Mouse (Mus musculus) fibroblast of lung, adult 2 months (primary cell): ENCODE data around the gene Dlst.
A peak's percentile ranks its signal among the peaks of the same experiment; 100 is the strongest.

Experiments used
- DNase-seq: peaks from one replicate; pipeline ENCODE4 v3.0.0-alpha.2; 2011; ENCODE audit warnings: low read depth

Gene Dlst

DNA sequence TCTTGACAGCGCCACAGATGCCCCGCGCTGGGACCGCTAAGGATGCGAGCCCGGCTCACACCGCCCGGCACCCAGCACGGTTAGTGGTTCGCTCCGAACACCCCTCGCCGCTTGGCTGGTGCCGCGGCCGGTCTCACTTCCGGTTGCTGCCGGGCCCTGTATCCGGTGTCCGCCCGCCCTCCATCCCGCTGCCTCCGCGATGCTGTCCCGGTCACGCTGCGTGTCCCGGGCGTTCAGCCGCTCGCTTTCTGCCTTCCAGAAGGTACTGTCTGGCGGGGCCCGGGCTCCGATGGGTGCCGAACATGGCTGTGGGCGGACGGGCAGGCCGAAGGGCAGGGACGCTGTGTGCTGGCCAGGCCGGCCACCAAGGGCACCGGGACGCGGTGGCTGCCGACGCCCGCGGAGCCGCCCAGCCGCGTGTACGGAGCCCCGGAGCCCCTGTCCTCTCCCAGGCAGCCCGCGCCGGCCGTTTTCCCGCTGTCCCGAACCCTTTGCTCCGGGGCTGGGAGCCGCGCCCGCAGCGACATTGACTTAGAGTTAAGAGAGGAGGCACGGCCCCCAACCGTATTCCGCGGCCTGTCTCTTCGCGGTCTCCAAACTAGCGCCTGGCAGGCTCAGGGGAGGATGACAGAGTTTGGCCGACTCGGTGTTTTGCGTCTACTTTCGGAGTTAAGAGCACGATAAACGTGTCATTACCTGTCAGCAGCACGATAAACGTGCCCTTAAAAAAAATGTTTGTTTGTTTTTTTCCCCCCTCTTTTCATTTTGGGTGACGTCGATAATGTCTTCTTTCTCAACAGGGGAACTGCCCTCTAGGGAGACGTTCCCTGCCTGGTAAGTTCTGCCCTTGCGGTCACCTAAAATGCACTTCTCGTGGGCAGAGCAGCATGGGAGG lies at the start of gene Dlst, which contains the start of gene Prox2:
TSS of gene Dlst (plus strand) at position 136 of the 895 bp plus-strand sequence.
TSS of gene Prox2 (minus strand) at position 62 of the 895 bp plus-strand sequence.
- DNase-seq = peak; percentile 39

DNA sequence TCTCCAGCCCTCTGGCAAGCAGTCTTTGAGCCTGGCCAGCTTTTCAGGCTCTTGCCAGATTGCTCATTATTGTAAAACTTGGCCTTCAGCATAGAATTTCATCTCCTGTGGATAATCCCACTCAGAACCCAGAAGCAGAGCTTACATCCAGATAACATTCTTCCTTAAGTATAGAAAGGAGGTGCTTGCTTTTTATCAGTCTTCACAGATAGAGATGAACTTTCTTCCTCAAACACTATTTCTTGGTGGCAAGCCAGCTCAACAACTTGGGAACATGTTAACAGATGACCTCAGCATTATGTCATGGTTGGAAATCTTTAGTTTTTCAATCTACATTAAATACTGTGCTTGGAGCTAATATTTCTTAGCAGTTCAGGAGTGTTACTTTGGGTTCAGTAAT lies 39.6 kb upstream of the Dlst start:
- DNase-seq = no peak

DNA sequence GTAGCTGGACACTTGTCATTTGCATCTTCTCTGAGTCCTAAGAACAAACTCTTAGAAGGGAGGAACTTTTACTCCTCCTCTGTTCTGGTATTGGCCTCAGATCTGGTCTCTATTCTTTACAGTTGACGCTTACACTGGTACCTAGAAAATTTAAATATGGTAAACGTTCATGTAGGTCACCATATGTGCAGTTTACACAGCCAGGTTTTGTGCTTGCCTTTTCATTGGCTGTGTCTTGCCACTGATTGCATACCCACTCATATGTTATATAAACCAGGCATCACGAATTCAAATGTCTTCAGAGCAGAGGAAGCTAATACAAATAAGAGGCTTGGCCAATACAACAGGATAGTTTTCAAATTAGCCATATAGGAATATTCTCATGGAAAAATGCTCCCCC lies 33.5 kb upstream of the Dlst start:
- no peak for DNase-seq

DNA sequence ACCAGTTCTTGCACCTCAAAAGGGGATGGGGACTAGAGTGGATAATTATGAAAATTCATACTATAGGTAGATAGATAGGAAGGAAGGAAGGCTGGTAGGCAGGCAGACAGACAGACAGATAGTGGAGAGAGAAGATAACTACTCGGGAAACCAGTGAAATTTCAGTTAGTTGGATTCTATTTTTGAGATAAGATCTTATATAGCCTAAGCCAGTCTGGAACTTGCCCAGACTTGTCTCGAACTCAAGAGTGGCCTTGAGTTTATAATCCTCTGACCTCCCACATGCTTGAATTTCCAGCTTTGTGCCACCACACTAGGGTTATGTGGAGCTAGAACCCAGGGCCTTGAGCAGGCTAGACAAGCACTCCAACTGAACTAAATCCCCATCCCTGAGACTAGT lies 26.4 kb upstream of the Dlst start:
- DNase-seq = no peak

DNA sequence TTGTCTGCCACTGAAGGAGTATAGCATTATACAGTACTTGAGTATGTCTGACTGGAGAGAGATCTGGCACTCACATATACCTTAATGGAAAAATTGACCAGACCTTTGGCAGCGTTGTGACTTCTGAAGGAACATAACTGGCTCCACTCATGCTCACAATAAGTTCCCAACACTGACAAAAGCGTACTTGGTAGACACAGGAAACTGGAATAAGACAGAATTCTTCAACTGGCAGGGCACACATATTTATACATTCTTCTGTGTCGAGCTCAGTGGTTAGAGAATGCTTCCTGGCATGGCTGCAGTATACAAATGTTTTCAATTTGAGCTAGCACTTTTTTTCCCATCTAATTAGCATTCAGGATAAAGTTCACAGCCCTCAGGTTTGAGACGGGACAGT lies 25.7 kb upstream of the Dlst start:
- DNase-seq = peak; percentile 34

DNA sequence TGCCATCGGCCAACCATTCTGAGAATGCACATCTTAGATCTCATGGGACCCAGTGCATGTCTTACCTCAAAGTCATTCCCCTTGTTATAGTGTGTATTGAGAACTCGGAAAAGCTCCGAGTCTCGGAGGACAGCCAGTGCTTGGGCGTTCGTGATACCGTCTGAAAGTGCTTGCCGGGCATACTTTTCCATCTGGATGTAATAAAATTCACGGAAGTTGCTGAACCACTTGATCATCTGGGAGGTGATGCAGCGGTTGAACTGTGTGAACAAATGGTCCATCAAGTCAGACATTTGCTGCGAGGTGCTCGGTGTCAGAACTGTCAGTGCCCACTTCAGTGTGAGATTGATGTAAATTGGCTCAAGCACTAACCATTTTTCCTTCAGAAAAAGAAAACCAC lies 22.8 kb upstream of the Dlst start:
- DNase-seq = peak; percentile 75

DNA sequence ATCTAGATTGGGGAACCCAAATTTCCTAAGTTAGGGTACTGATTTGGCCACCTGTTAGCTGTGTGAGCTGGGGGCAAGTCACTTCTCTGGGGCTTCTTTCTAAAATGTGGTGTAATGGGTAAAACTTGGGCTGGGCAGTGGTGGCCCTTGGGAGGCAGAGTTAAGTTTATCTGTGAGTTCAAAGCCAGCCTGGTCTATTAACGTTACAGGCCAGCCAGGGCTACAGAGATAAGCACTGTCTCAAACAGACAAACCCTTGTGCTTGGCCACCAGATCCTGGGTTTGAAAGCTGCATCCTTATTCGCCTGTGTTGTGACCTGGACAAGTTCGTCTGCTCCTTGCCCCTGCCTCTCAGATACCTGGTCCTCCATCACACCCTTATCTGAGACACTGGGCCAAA lies 19.4 kb upstream of the Dlst start:
- no peak for DNase-seq

DNA sequence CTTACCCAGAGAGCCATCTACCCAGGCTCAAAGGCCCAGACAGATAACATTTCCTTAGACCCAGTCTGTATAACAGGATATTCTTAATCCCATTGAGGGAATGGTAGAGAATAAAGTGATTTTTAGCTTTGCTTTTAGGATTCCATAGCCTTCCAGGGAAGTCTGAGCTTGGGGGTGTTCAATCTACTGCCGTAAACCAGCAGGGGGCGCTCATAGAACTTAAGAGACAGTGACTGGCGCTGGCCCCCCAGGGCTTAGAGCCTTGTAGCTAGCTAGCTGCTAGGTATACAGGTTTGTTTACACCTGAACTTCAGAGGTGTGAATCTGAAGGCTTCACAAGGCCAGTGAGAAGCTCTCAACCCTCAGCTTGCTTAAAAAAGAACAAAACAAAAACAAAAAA lies 18.4 kb upstream of the Dlst start:
- no peak for DNase-seq

DNA sequence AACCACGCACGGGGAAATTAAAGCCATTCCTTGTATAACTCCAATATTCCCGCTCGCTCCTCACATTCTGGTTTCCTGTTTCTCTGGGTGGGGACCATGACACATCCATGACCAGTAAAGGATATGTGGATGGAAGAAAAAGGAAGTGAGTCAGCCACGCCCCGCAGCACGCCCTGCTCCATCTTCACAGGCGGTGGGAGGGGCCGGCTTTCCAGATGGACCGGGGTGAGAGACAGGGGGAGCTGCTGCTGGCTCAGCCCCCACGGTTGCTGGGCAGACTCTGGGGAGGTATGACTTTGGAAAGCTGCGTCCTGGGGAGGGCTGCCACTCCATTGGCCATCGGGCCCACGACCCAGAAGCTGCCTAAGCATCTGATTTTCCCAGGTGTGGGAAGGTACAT lies 16.6 kb upstream of the Dlst start:
- no peak for DNase-seq

DNA sequence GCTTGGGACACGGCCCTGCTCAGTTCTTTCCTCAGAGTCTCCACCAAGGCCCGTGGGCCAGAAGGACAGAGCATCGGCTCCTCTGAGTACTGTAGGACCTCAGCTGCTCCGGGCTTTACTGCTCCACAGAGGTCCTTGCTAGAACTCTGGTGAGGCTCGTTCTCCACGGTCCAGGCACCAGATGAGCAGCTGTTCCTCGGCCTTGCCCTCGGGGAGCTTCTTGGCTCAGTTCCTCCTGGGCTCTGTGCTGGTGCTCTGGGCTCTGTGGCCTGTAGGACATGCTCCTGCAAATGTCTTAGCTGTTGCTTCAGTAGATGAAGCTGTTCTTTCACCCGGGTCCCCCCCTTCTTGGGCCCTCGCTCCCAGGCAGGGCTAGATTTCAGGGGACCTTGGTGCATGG lies 15.9 kb upstream of the Dlst start:
- DNase-seq = no peak

DNA sequence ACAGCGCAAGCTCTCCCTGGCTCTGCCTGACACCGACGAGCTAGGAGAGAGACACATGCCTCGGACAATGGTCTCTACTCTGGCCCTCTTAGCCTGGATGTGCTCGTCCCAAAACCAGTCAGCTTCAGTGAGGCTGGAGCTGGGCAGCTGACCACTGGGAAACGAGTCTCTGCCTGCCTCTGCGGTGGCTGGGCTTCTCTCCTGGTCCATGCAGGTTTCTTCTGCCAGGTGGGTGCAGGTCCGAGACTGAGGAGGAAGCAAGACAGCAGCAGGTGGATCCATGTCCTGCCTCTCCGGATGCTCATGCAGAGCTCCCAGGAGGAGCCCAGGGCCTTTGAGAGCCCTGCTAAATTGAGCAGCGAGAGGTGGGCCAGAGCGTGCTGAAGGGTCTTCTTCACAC lies 15.5 kb upstream of the Dlst start:
- DNase-seq = no peak

DNA sequence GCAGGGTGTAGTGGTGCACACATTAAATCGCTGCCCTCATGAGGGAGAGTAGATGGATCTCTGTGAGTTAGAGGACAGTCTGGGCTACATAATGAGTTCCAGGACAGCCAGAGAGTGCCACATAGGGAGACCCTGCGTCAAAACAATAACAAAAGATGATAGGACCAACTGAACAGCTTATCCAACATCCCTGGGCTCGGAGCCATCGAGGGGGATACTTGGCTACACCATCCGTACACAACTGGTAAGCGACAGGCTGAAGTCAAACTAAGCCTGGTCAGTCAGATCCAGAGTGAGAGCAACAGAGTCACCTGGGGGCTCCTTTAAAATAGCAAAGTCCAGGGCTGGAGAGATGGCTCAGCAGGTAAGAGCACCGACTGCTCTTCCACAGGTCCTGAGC lies 14.8 kb upstream of the Dlst start:
- no peak for DNase-seq

DNA sequence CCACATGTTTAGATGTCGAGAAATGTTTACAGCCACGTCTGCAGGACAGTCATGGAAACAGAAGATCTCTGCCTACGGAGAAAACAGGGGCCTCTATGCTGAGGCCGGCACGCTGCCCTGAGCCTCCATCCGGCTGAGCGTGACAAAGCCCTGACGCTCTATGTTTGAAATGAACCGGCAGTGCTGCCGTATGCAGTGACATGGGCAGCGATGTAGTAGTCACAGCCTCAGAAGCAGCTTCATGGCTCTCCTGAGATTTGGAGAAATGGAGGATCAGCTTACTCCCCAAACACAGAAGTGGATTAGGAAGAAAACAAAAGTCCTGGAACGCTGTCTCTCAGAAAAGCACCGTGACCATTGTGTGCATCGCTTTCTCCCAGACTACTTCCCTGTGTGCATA lies 9.6 kb upstream of the Dlst start:
- DNase-seq = no peak

DNA sequence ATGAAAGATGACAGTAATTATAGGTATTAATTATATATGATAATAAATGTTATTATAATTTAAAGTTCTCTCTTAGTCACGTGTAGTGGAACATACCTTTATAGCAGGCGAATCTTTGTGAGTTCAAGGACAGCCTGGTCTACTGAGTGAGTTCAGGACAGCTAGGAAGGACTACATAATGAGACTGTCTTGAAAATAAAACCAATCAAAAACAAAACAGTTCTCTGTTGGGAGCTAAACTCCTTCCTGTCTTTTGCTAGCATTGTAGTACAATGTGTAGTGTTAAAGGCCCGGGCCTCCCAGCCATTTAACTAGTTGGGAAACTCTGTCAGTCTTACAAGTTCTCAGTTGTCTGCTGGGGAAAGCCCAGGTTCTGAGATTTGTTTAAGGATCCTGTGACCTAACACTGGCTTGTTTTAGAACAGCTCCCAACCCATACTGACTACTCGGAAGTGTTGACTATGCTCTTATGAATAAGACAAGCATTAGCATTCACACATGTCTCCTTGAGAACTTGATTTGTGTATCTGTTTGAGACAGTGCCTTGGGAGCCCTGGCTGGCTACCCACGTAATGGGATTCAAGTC lies 9.0 kb upstream of the Dlst start:
- no peak for DNase-seq

DNA sequence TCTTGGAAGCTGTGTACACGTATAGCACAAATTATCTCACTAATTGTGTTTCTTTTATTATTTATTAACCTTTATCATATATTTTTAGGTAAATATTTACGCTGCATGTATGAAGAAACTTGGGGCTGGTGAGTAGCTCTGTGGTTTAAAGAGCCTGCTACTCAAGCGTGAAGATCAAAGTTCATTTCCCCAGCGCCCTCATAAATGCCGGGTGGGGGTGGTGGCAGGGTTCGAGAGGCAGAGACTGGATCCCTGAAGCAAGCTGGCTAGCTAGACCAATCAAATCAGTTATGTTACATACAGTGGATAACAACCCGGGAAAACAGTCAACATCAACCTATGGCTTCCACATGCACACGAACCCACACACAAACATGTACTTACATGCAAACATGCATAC lies 7.5 kb upstream of the Dlst start:
- DNase-seq = no peak

DNA sequence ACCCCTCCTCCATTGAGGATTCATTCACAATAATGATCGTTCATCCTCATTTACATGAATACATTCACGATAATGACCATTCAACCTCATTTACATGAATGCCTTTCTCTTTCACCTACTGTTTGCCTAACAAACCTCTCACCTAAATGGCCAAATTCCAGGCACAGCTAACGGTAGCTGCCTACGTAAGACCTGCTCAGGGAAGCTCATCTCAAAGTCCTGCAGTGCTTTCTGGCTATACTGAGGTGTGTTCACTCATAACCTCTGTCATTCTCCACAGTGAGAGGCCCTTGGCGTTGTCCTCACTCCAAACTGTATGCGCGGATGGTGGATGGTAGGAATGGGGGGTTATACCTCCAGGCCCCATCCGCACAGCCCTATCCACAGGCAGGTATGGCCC lies 5.8 kb upstream of the Dlst start:
- no peak for DNase-seq

DNA sequence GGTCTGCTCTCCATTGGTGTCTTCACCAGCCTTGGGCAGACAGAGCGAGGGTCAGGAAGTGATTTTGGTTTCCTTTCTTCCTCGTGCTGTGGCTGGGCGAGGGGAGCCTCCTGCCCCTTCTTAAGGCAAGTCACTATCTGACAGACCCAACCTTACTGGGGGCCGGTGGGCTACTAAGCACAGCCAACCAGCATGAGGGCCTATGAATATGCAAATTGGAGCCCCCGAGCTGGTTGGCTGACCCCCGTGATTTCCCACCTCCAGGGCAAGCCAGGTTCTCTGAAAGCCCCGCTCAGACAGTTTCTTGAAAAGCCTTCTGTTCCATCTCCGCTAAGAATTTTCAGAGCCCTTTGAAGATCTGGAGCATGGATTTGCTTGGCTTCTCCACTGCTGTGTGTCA lies 4.3 kb upstream of the Dlst start:
- no peak for DNase-seq

DNA sequence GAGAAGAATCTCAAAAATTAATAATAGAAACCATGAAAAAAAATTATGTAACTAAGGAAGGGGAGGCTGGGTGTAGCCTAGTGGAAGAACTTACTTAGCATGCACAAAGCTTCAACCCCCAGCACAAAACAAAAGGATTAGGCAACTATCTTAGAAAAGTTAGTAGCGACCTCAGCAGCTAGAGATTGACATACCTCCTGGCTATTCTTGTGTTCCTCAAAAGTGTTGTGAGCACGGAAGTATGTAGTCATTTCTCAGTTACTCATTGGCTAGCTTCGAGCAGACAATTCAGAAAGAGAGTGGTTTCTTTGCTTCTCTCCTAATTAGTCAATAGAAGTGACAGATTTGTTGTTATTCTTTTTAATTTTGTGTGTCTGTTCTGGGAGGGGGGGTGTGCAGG lies 2.0 kb upstream of the Dlst start:
- DNase-seq = no peak

DNA sequence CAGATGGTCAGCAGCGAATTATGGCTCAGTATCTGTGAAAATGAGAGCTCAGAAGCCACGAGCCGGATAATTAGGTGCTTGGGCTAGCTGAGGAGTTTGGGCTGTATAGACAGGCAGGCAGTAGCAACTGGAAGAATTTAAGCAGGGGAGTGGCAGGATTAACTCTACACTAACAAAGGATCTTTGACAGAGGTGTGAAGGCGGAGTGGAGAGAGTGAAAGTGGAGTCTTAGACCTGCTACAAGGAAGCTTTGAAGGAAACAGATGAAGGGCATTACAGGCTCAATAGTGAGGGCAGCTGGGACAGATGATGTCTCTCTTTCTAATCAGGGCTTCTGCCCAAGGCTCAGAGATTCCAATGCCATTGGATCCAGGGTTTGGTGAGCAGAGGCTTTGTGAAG lies 1.2 kb upstream of the Dlst start:
- DNase-seq = no peak

DNA sequence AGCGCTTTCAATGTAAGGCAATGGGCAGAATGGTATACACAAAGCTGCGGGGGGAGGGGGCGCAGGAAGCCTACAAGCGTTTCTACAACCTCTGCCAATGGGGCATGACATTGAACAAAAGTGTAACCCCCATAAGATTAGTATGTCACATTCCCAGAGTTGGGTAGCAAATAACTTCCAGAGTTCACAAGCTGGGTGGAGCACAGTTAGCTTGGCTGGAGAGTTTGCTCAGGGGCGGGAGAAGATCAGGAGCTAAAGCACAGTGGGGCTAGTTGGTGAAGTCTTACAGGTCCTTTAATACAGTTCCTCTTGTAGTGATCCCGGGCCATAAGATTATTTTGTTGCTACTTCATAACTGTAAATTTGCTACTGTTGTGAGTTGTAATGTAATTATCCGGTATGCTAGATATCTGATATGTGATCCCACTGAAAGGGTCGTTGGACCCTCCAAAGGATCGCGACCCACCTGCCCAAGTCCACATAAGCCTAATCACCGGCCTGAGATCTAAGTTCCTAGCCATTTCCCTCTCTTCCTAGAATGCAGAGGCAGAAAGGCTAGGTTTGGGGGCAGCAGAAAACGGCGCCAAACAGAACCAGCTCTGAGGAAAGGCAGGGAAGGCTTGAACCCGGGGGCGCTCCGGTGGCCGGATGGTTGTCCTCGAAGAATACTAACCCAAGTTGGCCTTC lies 479 bp upstream of the Dlst start:
- DNase-seq = no peak

DNA sequence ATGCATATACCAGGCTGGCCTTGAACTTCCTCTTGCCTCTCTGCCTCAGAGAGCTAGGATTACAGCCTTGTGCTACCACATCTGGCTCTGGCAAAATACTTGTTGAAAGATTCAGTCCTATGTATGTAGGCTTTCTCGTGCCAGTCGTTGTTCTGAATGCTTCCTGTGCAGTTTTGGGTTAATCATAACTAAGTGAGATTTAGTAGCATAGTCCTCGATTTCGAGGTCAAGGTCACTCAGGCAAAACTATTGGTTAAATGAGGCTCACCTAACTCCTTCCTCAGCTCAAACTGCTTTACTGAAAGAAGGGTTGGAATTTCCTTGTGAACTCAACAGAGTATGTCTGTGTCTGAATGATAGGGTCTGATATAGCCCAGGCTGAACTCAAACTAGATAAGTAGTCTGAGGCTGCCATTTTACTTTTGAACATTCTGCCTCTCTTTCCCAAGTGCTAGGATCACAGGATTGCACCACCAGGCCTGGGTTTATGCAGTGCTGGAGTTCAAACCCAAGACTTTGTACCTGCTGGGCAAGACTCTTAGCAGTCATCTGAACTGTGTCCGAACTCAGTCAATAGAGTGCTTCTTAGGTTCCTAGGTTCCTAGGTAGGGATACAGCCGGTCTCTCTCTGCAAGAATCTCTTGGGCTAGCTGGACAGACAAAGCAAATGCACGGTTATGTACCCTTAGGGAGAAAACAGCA lies 2.1 kb downstream of the Dlst start:
- DNase-seq = no peak

DNA sequence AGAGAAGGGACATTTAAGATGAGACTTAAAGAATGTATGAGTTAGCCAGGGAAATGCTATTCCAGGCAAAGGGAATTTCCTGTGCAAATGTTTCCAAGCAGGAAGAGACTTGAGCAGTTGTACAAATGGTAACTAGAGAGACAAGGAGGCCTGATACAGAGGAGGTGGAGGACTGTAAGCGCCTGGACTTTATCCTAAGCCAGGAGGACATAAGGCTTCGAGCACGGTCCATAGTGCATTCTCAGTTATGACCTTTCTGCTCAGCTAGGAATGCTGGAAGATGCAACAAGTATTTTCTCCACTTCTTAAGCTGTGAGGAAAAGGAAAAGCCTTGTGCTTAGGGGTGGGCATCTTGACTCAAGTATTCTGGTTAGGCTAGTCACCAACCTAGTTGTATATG lies 2.7 kb downstream of the Dlst start:
- no peak for DNase-seq

DNA sequence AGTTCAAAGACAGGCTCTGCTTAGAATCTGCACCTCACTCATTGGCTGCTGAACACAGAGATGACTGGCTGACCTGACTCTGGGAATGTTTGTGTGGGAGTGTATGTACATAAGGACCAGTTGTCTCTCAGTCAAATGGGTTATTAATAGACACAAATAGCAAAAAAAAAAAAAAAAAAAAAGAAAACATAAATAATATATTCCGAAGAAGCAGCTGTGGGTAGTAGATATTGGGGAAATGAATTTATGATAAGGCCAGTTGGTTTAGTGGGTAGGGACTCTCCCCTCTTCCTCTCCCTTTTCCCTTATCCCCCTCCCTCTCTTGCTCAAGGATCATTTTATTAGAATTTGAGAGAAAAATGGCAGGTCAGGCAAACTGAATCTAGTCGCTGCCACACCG lies 3.3 kb downstream of the Dlst start:
- DNase-seq = no peak
